Mouse (Mus musculus): ENCODE measurements around the gene Tmbim1. TPM values are rescaled to one million over a fixed set of nuclear protein-coding genes. Genes with fewer than 3 reads are reported as not detected.

Tmbim1 gene
- total RNA-seq, 2 experiments from 2014 or later, result 23.0 to 28.8 TPM

- intact Hi-C loops (cut with DNase I), result no loop called here
- DNase-seq, result no peak
These were observed 65.8 kb downstream of the Tmbim1 start for GRCm38 (mm10) chr1:74239618-74240017.

- no peak for DNase-seq
- intact Hi-C loops (cut with DNase I), result no loop called here
These were observed 66.3 kb downstream of the Tmbim1 start for GRCm38 (mm10) chr1:74239162-74239561.

Other genes with a start within 250 kb of the Tmbim1 start
- 100 to 1,000 TPM; 194 to 248 TPM for gene Tns1, start 181.2 kb downstream of the Tmbim1 start, total RNA-seq (2021)
- under 1 TPM in 1 of 2 experiments, not detected in 1; 0.10 TPM for gene Rufy4, start 180.1 kb downstream of the Tmbim1 start, total RNA-seq (2021)
- not detected for gene Cxcr2, start 151.6 kb downstream of the Tmbim1 start, total RNA-seq (2021)
- not detected for gene Cxcr1, start 111.0 kb downstream of the Tmbim1 start, total RNA-seq (2021)
- 10 to 100 TPM; 56.1 to 65.1 TPM for gene Arpc2, start 69.5 kb downstream of the Tmbim1 start, total RNA-seq (2021)
- gene Gpbar1, start 27.1 kb downstream of the Tmbim1 start, total RNA-seq (2021), result not detected
- 10 to 100 TPM; 64.7 to 71.3 TPM for gene Aamp, start 20.9 kb downstream of the Tmbim1 start, total RNA-seq (2021)
- gene Pnkd, start 20.7 kb downstream of the Tmbim1 start, total RNA-seq (2021), result 10 to 100 TPM; 53.4 to 54.8 TPM
- under 1 TPM in 1 of 2 experiments, not detected in 1; 0.12 TPM for gene Catip, start 56.5 kb upstream of the Tmbim1 start, total RNA-seq (2021)
- 1 to 10 TPM; 3.0 to 3.9 TPM for gene Slc11a1, start 69.6 kb upstream of the Tmbim1 start, total RNA-seq (2021)
- 10 to 100 TPM; 82.2 to 97.4 TPM for gene Ctdsp1, start 85.9 kb upstream of the Tmbim1 start, total RNA-seq (2021)
- not detected for gene Vil1, start 103.8 kb upstream of the Tmbim1 start, total RNA-seq (2021)
- gene Cnot9, start 200.4 kb upstream of the Tmbim1 start, total RNA-seq (2021), result 10 to 100 TPM; 11.1 to 11.6 TPM
- gene Plcd4, start 237.3 kb upstream of the Tmbim1 start, total RNA-seq (2021), result 10 to 100 TPM; 52.2 to 73.6 TPM
- 1 to 10 TPM; 7.8 to 8.8 TPM for gene Usp37, start 238.7 kb upstream of the Tmbim1 start, total RNA-seq (2021)

All from gastrocnemius, postnatal 36 days (tissue).